Mouse (Mus musculus) A20 (cell line): ENCODE data around the gene Ppp2r5c.

Experiments
- DNase-seq: peaks from one replicate; pipeline ENCODE4 v3.0.0-alpha.2; 2011; ENCODE audit warnings: low read depth, low spot score

Gene Ppp2r5c

GRCm38 (mm10) chr12:110608460-110609152 lies 161.7 kb downstream of the Ppp2r5c start:
- no peak for DNase-seq

- DNase-seq = no peak
These were observed 162.2 kb downstream of the Ppp2r5c start for GRCm38 (mm10) chr12:110609153-110609497.

GRCm38 (mm10) chr12:110610713-110611112 lies 163.8 kb downstream of the Ppp2r5c start:
- DNase-seq = no peak

- no peak for DNase-seq
These were observed 183.1 kb downstream of the Ppp2r5c start for GRCm38 (mm10) chr12:110630056-110630455.
